Mouse (Mus musculus) lung, postnatal 0 days (tissue): ENCODE data around the gene Rhbdf2.

Experiments used
- CTCF ChIP-seq: IDR thresholded peaks from 2 replicates; pipeline ENCODE4 v1.5.1; 2016; ENCODE audit warnings: antibody characterized with exemption, mild to moderate bottlenecking
- EP300 ChIP-seq: IDR thresholded peaks from 2 replicates; pipeline ENCODE4 v1.6.1; 2016; ENCODE audit warnings: antibody characterized with exemption, mild to moderate bottlenecking, control low read depth

DNA sequence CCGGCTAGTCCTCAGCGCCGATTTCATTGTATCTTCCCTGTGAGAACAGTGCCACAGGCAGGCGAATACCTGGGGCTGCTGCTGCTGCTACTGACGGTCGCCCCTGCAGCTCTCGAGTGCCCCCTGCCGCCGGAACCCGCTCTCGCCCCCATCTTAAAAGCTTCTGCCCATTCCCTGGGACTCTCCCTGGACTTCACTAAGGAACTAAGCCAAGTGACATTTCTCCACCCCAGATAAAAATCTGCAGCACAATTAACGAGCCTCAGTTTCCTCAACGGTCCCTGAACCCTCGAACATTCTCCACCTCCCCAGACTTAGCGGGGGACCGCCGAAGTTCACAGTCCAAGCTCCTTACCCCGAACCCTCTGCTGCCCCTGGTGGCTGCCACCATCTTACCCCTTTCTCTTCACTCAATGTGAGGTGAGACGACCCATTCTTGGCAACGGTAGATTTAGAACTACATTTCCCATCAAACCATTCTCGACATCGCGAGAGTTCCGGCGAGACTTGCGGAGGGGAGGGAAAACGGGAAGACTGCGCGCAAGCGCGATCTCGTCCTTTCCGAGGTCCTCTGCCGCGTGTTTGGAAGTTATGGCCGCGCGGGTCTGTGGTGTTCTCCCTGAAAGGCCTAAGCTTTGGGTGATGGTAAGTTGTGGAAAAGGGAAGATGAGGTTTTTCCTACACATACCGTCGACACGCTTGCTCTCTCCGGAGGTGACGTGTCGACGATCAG lies 44.5 kb upstream of the Rhbdf2 start:
- TF ChIP-seq CTCF = peak; percentile 79
- TF ChIP-seq EP300 = peak; percentile 61
